In the genomic region with DNA sequence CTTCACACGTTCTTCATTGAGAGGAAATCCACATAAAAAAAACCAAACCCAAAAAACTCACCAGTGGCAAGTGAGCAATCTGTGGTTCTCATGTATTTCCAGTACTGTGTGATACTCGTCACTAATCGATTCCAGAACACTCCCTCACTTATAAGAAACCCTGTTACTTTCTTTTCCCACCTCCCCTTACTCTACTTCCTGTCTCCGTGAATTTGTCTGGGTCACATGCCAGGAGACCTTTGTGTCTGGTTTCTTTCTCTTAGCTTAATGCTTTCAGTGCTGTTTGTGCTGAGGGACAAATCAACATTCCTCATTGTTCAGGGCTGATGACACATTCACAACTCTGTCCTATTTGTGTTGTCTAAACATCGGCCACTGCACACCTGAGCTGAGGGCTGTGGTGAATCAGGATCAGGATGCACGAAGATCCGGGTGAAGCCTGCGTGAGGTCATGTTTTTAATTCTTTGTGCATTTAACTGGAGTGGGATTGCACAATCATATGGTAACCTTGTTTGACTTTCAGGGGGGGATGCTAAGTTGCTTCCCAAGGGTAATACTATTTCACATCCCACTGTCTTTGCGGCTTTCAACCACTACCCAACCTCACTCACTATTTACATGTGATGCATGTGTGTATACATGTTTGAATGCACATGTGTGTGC, we compare ENCODE assay signal across 8 mouse cellular contexts. TPM values are rescaled to one million over a fixed set of nuclear protein-coding genes. Genes with fewer than 3 reads are reported as not detected.
DNase-seq lines count a peak whose midpoint lies in the region; ATAC-seq and TF ChIP-seq lines count a peak whose summit lies in the region.

No protein-coding gene starts in this region.

- no peaks in the 10 kb centered on the region for H3K36me3 ChIP-seq in embryonic facial prominence, embryonic 12.5 days
- no peaks in the 10 kb centered on the region for H3K36me3 ChIP-seq in limb, embryonic 14.5 days (ENCODE audit: control insufficient read depth, insufficient read depth, low read length)

- 0 out of 2 replicates have a peak, but pooled peaks cover 3% of the 10 kb centered on the region for H3K27me3 ChIP-seq in embryonic facial prominence, embryonic 12.5 days
- no peaks in the 10 kb centered on the region for H3K27me3 ChIP-seq in limb, embryonic 14.5 days (ENCODE audit: control insufficient read depth, insufficient read depth, low read length)

- no peak overlapping the region for H3K4me2 ChIP-seq in embryonic facial prominence, embryonic 12.5 days (replicated peaks)
- no peak overlapping the region for H3K4me2 ChIP-seq in limb, embryonic 14.5 days (replicated peaks; ENCODE audit: low read depth, low read length, severe bottlenecking)

- 34% methylated on average over 9 of the region's 9 CpGs for WGBS in embryonic facial prominence, embryonic 12.5 days
- 41% methylated on average over 9 of the region's 9 CpGs for WGBS in limb, embryonic 14.5 days

- peak; percentile 25 for DNase-seq in embryo, embryonic 10 days (ENCODE audit: low spot score)
- no peak for DNase-seq in embryo, embryonic 9.5 days (ENCODE audit: extremely low spot score)
- DNase-seq in left cerebral cortex, adult 2 months (ENCODE audit: extremely low spot score in 1 of 2, low spot score in 2 of 2), result no peak
- DNase-seq in left cerebral cortex, adult 18-20 months (ENCODE audit: low spot score in 2 of 2), result no peak
- peak; percentile 15 for DNase-seq in limb, embryonic 14.5 days (ENCODE audit: low spot score)
- no peak for DNase-seq in adrenal gland, postnatal 10 days
- no peak for DNase-seq in urinary bladder, postnatal 14 days (ENCODE audit: low spot score)

- no peaks in the 10 kb centered on the region; the same call in 1 of the 2 replicates for H3K9me3 ChIP-seq in embryonic facial prominence, embryonic 12.5 days
- H3K9me3 ChIP-seq in limb, embryonic 14.5 days (ENCODE audit: control insufficient read depth, low read length), result no peaks in the 10 kb centered on the region

- TF ChIP-seq CTCF in left cerebral cortex, adult 2 months (IDR thresholded peaks at IDR 0.05), result no peak

- H3K27ac ChIP-seq in left cerebral cortex, adult 2 months, result peak overlapping the region; percentile 18; the same call in 1 of the 2 replicates
- peak overlapping the region; percentile 69; the same call in 1 of the 2 replicates for H3K27ac ChIP-seq in embryonic facial prominence, embryonic 12.5 days
- H3K27ac ChIP-seq in limb, embryonic 14.5 days (replicated peaks; ENCODE audit: low read depth, low read length), result peak overlapping the region; percentile 44

- no peak for TF ChIP-seq POLR2A in limb, embryonic 14.5 days (IDR thresholded peaks at IDR 0.05; ENCODE audit: borderline replicate concordance, extremely low read depth, insufficient read depth, insufficient read length)

- intact Hi-C loops in left cerebral cortex, adult 2 months (cut with DNase I), result no loop called here

- no peak overlapping the region for H3K4me3 ChIP-seq in left cerebral cortex, adult 2 months
- no peak overlapping the region for H3K4me3 ChIP-seq in embryonic facial prominence, embryonic 12.5 days
- no peak overlapping the region for H3K4me3 ChIP-seq in limb, embryonic 14.5 days (replicated peaks; ENCODE audit: low read length)

- H3K9ac ChIP-seq in embryonic facial prominence, embryonic 12.5 days, result no peak overlapping the region
- no peak overlapping the region for H3K9ac ChIP-seq in limb, embryonic 14.5 days (ENCODE audit: low read depth, low read length, severe bottlenecking)

- peaks cover 25% of the 10 kb centered on the region for H3K4me1 ChIP-seq in embryonic facial prominence, embryonic 12.5 days
- H3K4me1 ChIP-seq in limb, embryonic 14.5 days (ENCODE audit: control insufficient read depth, insufficient read depth, low read length), result peaks cover 21% of the 10 kb centered on the region

- ATAC-seq in embryonic facial prominence, embryonic 12.5 days (ENCODE audit: insufficient number of reproducible peaks, insufficient read depth, low FRiP score, low TSS enrichment), result no peak
- ATAC-seq in limb, embryonic 14.5 days (ENCODE audit: low FRiP score, low read depth), result peak; percentile 50; the same call in 1 of the 2 replicates

RNA-seq across cellular contexts. Expression of a gene that starts 33.0 kb away (rescaled TPM):
- total RNA-seq in left cerebral cortex, adult 2 months (2021), result 100 to 1,000 TPM; 151 to 160 TPM
- 100 to 1,000 TPM; 135 to 160 TPM for total RNA-seq in left cerebral cortex, adult 18-20 months (2021)
- 0.45 and 0.62 TPM in 2 replicates for polyA plus RNA-seq in embryonic facial prominence, embryonic 12.5 days (2016; fragmentation: Nextera tagmentation; extraction: Ambion mirVana)
- 7.4 and 9.4 TPM in 2 replicates for polyA plus RNA-seq in limb, embryonic 14.5 days (2012; rRNA removed)
- 0.57 and 1.1 TPM in 2 replicates for polyA plus RNA-seq in limb, embryonic 14.5 days (2014; fragmentation: Nextera tagmentation; extraction: Ambion mirVana)
- 10 to 100 TPM; 18.0 to 19.8 TPM for total RNA-seq in adrenal gland, postnatal 10 days (2021)

RNA-seq across cellular contexts. Expression of a gene that starts 33.3 kb away (rescaled TPM):
- 1 to 10 TPM; 3.8 to 4.7 TPM for total RNA-seq in left cerebral cortex, adult 2 months (2021)
- total RNA-seq in left cerebral cortex, adult 18-20 months (2021), result 1 to 10 TPM; 1.8 to 2.7 TPM
- 0.13 TPM in 1 of 2 replicates, not detected in the other for polyA plus RNA-seq in embryonic facial prominence, embryonic 12.5 days (2016; fragmentation: Nextera tagmentation; extraction: Ambion mirVana)
- 3.3 and 3.5 TPM in 2 replicates for polyA plus RNA-seq in limb, embryonic 14.5 days (2012; rRNA removed)
- polyA plus RNA-seq in limb, embryonic 14.5 days (2014; fragmentation: Nextera tagmentation; extraction: Ambion mirVana), result 4.5 and 5.7 TPM in 2 replicates
- total RNA-seq in adrenal gland, postnatal 10 days (2021), result 1,000 to 10,000 TPM; 1,564 to 1,873 TPM

Comparison
In these comparisons a context has a peak if more than half of its experiments do, and no peak if none do; other contexts are left out.
1. DNase-seq: peak in embryo, embryonic 10 days (single experiment) and limb, embryonic 14.5 days (single experiment); none in embryo, embryonic 9.5 days (single experiment), left cerebral cortex, adult 2 months (0 of 2), left cerebral cortex, adult 18-20 months (0 of 2), adrenal gland, postnatal 10 days (single experiment) and urinary bladder, postnatal 14 days (single experiment).
2. H3K27ac ChIP-seq: peak in every context shown above with its lines; median percentile 69 in embryonic facial prominence, embryonic 12.5 days; 44 in limb, embryonic 14.5 days; 18 in left cerebral cortex, adult 2 months.
3. RNA of a gene that starts 33.0 kb away (total RNA-seq): 151 to 160 TPM in left cerebral cortex, adult 2 months and 135 to 160 TPM in left cerebral cortex, adult 18-20 months; 18.0 to 19.8 TPM in adrenal gland, postnatal 10 days; every median in the first group is over 4 times any median in the second.
4. RNA of a gene that starts 33.3 kb away (total RNA-seq): 1,564 to 1,873 TPM in adrenal gland, postnatal 10 days; 3.8 to 4.7 TPM in left cerebral cortex, adult 2 months and 1.8 to 2.7 TPM in left cerebral cortex, adult 18-20 months; every median in the first group is over 100 times any median in the second.